Mouse (Mus musculus): Measurements from ENCODE around the gene Trpm7.

DNA sequence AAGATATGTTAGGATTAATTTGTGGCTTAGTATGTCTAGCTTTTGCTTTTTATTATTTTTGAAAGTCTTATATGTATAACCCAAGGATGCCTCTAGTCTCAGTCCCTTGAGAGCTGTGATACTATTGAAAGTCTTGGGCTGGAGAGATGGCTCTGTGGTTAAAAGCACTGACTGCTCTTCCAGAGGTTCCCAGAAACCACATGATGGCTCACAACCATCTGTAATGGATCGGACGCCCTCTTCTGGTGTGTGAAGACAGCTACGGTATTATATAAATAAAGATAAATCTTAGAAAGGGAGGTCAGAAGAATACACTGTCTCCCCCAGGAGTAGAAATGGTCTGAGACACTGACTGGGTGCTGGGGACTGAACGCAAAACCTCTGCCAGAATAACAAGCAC is 31.3 kb downstream of the Trpm7 start:
- TF ChIP-seq POLR2A (IDR thresholded peaks at IDR 0.05; ENCODE audit: low read depth, low read length) (no peak), CTCF (IDR thresholded peaks at IDR 0.05; ENCODE audit: borderline replicate concordance, insufficient read depth, low read length) (no peak)
